Mouse (Mus musculus) lung, embryonic 15.5 days (tissue): Measurements from ENCODE around the gene Alox5. TPM values are rescaled to one million over a fixed set of nuclear protein-coding genes. Genes with fewer than 3 reads are reported as not detected.

ENCODE experiments used
- polyA plus RNA-seq: library from polyadenylated mRNA; unstranded; fragments of >200 nt; fragmentation: Nextera tagmentation; extraction: Ambion mirVana; gene quantifications from 2 replicates; pipeline ENCODE4 v1.2.1, GENCODE M21; 2015

Alox5 gene
- polyA plus RNA-seq, 1 experiment from 2014 or later = 0.84 TPM

Other genes starting within 250 kb of the Alox5 start
- 6.3 and 6.5 TPM in 2 replicates for gene Zfand4, start 197.0 kb downstream of the Alox5 start, polyA plus RNA-seq
- gene March8, start 123.2 kb downstream of the Alox5 start, polyA plus RNA-seq = 33.9 and 35.3 TPM in 2 replicates
- gene Olfr211, start 27.9 kb upstream of the Alox5 start, polyA plus RNA-seq = not detected in 2 replicates
- not detected in 2 replicates for gene Olfr212, start 45.3 kb upstream of the Alox5 start, polyA plus RNA-seq
- gene Olfr213, start 77.3 kb upstream of the Alox5 start, polyA plus RNA-seq = not detected in 2 replicates
- 0.36 and 0.78 TPM in 2 replicates for gene Gm5580, start 90.0 kb upstream of the Alox5 start, polyA plus RNA-seq
- gene Olfr214, start 93.1 kb upstream of the Alox5 start, polyA plus RNA-seq = not detected in 2 replicates
- not detected in 2 replicates for gene Olfr215, start 123.0 kb upstream of the Alox5 start, polyA plus RNA-seq
- gene Zfp422, start 167.8 kb upstream of the Alox5 start, polyA plus RNA-seq = 162 and 169 TPM in 2 replicates
- 33.2 and 38.0 TPM in 2 replicates for gene Depp1, start 189.4 kb upstream of the Alox5 start, polyA plus RNA-seq
- 6.0 TPM in 2 replicates for gene Rassf4, start 212.8 kb upstream of the Alox5 start, polyA plus RNA-seq